Mouse (Mus musculus): ENCODE data around the gene Ppfia2.

DNA sequence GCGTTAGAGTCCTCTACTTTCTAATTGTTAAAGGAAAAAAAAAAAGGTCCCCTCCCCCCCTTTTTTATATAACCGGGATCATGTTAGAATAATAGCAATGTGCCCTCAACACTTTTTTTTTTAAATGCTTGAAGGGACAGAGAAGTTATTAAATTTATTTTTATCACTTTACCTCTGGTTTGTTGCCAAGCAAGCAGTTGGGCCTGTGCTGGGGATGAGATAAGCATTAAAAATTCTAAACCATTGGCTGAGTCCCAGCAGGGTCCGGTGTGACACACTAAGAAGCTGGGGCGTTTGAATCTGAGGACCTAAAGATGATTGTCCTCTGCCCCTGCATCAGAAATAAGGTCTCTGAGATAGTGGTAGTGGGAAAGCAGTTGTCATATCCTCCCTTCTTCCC, 114.9 kb downstream of the Ppfia2 start:
- TF ChIP-seq POLR2A (IDR thresholded peaks at IDR 0.05; ENCODE audit: borderline replicate concordance, control insufficient read depth, low read depth, low read length) (no peak), CTCF (IDR thresholded peaks at IDR 0.05; ENCODE audit: control insufficient read depth, insufficient read depth, low read length) (no peak)
